35 mouse cellular contexts compared by ENCODE assay signal in genomic region chr6:29882870-29883269, GRCm38 (mm10). TPM values are rescaled to one million over a fixed set of nuclear protein-coding genes. Genes with fewer than 3 reads are reported as not detected.
DNase-seq lines count a peak whose midpoint lies in the region; ATAC-seq lines count a peak whose summit lies in the region.
"Had no signal": no experiment of that assay in that cellular context is flagged by ENCODE, and none has a peak within 500 bp of the region (broad histone marks: within the 10 kb centered on the region; RNA-seq: fewer than 3 reads in every experiment).

No protein-coding gene starts in this region.

- no peak overlapping the region for H3K4me2 ChIP-seq in heart, embryonic 13.5 days
- H3K4me2 ChIP-seq in liver, embryonic 11.5 days, result no peak overlapping the region
- H3K4me2 ChIP-seq: embryonic facial prominence, embryonic 15.5 days; forebrain, embryonic 12.5 days; hindbrain, embryonic 15.5 days; liver, embryonic 13.5 days; midbrain, embryonic 13.5 days; neural tube, embryonic 13.5 days had no signal

- ATAC-seq in heart, embryonic 13.5 days (ENCODE audit: extremely low read depth, insufficient number of reproducible peaks, low FRiP score, low TSS enrichment), result no peak
- no peak for ATAC-seq in liver, embryonic 11.5 days (replicated peaks; ENCODE audit: low FRiP score)
- ATAC-seq: forebrain, postnatal 0 days; inflammation-experienced regulatory T-cells, adult 6 months; lung, postnatal 0 days; midbrain, embryonic 13.5 days had no signal

- 64% methylated on average over 6 of the region's 6 CpGs for WGBS in heart, embryonic 13.5 days
- 80% methylated on average over 6 of the region's 6 CpGs for WGBS in liver, embryonic 11.5 days

- H3K9ac ChIP-seq in heart, embryonic 13.5 days, result no peak overlapping the region
- no peak overlapping the region for H3K9ac ChIP-seq in liver, embryonic 11.5 days (ENCODE audit: low read depth, low read length)
- H3K9ac ChIP-seq: embryonic facial prominence, embryonic 15.5 days; forebrain, embryonic 12.5 days; forebrain, postnatal 0 days; hindbrain, embryonic 15.5 days; liver, embryonic 13.5 days; midbrain, embryonic 13.5 days; neural tube, embryonic 13.5 days had no signal

- no peaks in the 10 kb centered on the region for H3K9me3 ChIP-seq in heart, embryonic 13.5 days
- H3K9me3 ChIP-seq in liver, embryonic 11.5 days (ENCODE audit: control insufficient read depth, low read length), result no peaks in the 10 kb centered on the region
- H3K9me3 ChIP-seq: embryonic facial prominence, embryonic 10.5 days; embryonic facial prominence, embryonic 15.5 days; forebrain, embryonic 12.5 days; G1E; hindbrain, embryonic 10.5 days; hindbrain, embryonic 15.5 days; liver, embryonic 13.5 days; megakaryocyte, embryonic 14.5 days; midbrain, embryonic 13.5 days; neural tube, embryonic 13.5 days had no signal

- peak overlapping the region; percentile 90 for H3K27ac ChIP-seq in heart, embryonic 13.5 days (replicated peaks)
- no peak overlapping the region for H3K27ac ChIP-seq in liver, embryonic 11.5 days (ENCODE audit: low read depth, low read length)
- H3K27ac ChIP-seq: embryonic facial prominence, embryonic 10.5 days; embryonic facial prominence, embryonic 15.5 days; forebrain, embryonic 12.5 days; hindbrain, embryonic 10.5 days; hindbrain, embryonic 15.5 days; liver, embryonic 13.5 days; midbrain, embryonic 13.5 days; neural tube, embryonic 13.5 days had no signal

- H3K27me3 ChIP-seq in heart, embryonic 13.5 days (replicated peaks), result no peaks in the 10 kb centered on the region
- H3K27me3 ChIP-seq in liver, embryonic 11.5 days (replicated peaks; ENCODE audit: control insufficient read depth, insufficient read depth, low read length), result no peaks in the 10 kb centered on the region
- H3K27me3 ChIP-seq: embryonic facial prominence, embryonic 15.5 days; forebrain, embryonic 12.5 days; hindbrain, embryonic 15.5 days; liver, embryonic 13.5 days; midbrain, embryonic 13.5 days; neural tube, embryonic 13.5 days had no signal

- intact Hi-C loops in left cerebral cortex, postnatal 10 days (cut with DNase I), result no loop called here

- peaks cover 32% of the 10 kb centered on the region for H3K36me3 ChIP-seq in heart, embryonic 13.5 days
- H3K36me3 ChIP-seq in liver, embryonic 11.5 days (ENCODE audit: control insufficient read depth, insufficient read depth, low read length), result no peaks in the 10 kb centered on the region; the same call in 1 of the 2 replicates

- H3K4me1 ChIP-seq in heart, embryonic 13.5 days, result peaks cover 38% of the 10 kb centered on the region
- H3K4me1 ChIP-seq in liver, embryonic 11.5 days (replicated peaks; ENCODE audit: control insufficient read depth, insufficient read depth, low read length), result no peaks in the 10 kb centered on the region
- H3K4me1 ChIP-seq: embryonic facial prominence, embryonic 10.5 days; embryonic facial prominence, embryonic 15.5 days; forebrain, embryonic 12.5 days; hindbrain, embryonic 10.5 days; hindbrain, embryonic 15.5 days; liver, embryonic 13.5 days; midbrain, embryonic 13.5 days; neural tube, embryonic 13.5 days had no signal

- no peak overlapping the region for H3K4me3 ChIP-seq in heart, embryonic 13.5 days
- H3K4me3 ChIP-seq in liver, embryonic 11.5 days (ENCODE audit: low read depth, low read length), result no peak overlapping the region
- H3K4me3 ChIP-seq: embryonic facial prominence, embryonic 10.5 days; embryonic facial prominence, embryonic 15.5 days; forebrain, embryonic 12.5 days; gastrocnemius, adult 2 months; hindbrain, embryonic 10.5 days; hindbrain, embryonic 15.5 days; liver, embryonic 13.5 days; megakaryocyte, embryonic 14.5 days; midbrain, embryonic 13.5 days; neural tube, embryonic 13.5 days had no signal

- DNase-seq in frontal cortex, adult 2 months (ENCODE audit: extremely low spot score in 1 of 2, low spot score in 1 of 2), result peak; percentile 31 to 56
- no peak for DNase-seq in frontal cortex, postnatal 25 days (ENCODE audit: low spot score in 2 of 2)
- DNase-seq in heart, adult 18-20 months, result no peak
- DNase-seq in left cerebral cortex, adult 11 months (ENCODE audit: low spot score), result peak; percentile 29
- no peak for DNase-seq in left cerebral cortex, postnatal 10 days (ENCODE audit: extremely low spot score in 1 of 2, low spot score in 2 of 2)
- DNase-seq in liver, embryonic 11.5 days (ENCODE audit: low spot score), result no peak
- DNase-seq: adrenal gland, adult 8-10 months; cerebellum, adult 8-10 months; cerebellum, postnatal 25 days; forebrain, postnatal 0 days; gastrocnemius, adult 2 months; gastrocnemius, postnatal 36 days; kidney, adult 11 months; kidney, postnatal 14 days; layer of hippocampus, adult 9-11 months; left cerebral cortex, postnatal 4 days; liver, embryonic 13.5 days; lung, adult 18-20 months; lung, postnatal 4 days; retina, postnatal 1 day; spleen, adult 18-20 months; thymus, adult 18-20 months; thymus, postnatal 25 days had no signal

RNA-seq across cellular contexts. Expression of gene Strip2, which starts 33.9 kb away (rescaled TPM):
- polyA plus RNA-seq in frontal cortex, adult 2 months (2012; rRNA removed), result 16.4 and 24.0 TPM in 2 replicates
- polyA plus RNA-seq in heart, embryonic 13.5 days (2015; fragmentation: Nextera tagmentation; extraction: Ambion mirVana), result 37.4 and 39.3 TPM in 2 replicates
- total RNA-seq in heart, adult 18-20 months (2021), result 10 to 100 TPM; 53.5 to 55.1 TPM
- 10 to 100 TPM in 1 of 2 experiments, 1 to 10 TPM in 1; 9.6 to 13.1 TPM for total RNA-seq in left cerebral cortex, postnatal 10 days (2021)
- 0.39 and 0.51 TPM in 2 replicates for polyA plus RNA-seq in liver, embryonic 11.5 days (2014; fragmentation: Nextera tagmentation; extraction: Ambion mirVana)

Comparison
In these comparisons a context has a peak if more than half of its experiments do, and no peak if none do; other contexts are left out.
1. DNase-seq: peak in frontal cortex, adult 2 months (2 of 2) and left cerebral cortex, adult 11 months (single experiment); none in frontal cortex, postnatal 25 days (0 of 2), heart, adult 18-20 months (0 of 2), left cerebral cortex, postnatal 10 days (0 of 2) and liver, embryonic 11.5 days (single experiment).
2. RNA of gene Strip2, which starts 33.9 kb away (polyA plus RNA-seq): 37.4 to 39.3 TPM in heart, embryonic 13.5 days and 16.4 to 24.0 TPM in frontal cortex, adult 2 months; 0.39 to 0.51 TPM in liver, embryonic 11.5 days; every median in the first group is over 10 times any median in the second.